Mouse (Mus musculus): ENCODE results near the gene Myoz1. TPM values are rescaled to one million over a fixed set of nuclear protein-coding genes. Genes with fewer than 3 reads are reported as not detected.

Myoz1 gene
- total RNA-seq, 2 experiments from 2014 or later = not detected

DNA sequence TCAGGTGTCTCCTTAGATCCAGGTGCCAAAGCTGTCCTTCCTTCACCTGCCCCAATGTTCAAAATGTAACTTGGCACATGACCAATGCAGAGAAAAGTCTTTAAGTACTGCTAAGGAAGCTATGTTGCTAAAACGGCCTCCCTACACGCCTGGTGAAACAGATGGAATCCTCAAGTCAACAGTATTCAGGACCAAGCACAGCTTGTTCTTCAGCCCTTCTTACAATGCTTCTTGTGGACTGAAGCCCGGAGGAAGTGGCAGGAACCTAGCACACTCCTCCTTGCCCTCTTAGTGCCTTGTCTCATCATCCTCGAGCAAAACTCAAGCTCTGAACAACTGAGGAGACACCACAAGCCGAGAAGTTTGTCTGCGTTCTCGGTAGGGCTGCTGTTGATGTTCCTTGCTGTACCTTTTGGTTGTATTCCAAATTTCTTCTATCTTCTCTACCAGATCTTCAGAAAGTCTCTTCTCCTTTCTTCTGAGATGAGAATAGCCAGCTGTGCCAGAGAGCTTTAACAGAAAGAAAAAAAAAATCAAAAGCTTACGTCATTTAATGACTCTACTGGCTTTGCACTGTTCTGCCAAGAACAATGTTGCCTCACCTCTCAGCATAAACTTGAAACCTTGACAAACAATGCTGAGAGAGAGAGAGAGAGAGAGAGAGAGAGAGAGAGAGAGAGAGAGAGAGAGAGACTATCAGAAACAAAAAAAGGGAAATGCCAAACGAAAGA, 48.8 kb downstream of the Myoz1 start:
- peak; percentile 10 to 14 for DNase-seq (ENCODE audit: low spot score in 2 of 2)
- intact Hi-C loops (cut with DNase I) = no loop called here

DNA sequence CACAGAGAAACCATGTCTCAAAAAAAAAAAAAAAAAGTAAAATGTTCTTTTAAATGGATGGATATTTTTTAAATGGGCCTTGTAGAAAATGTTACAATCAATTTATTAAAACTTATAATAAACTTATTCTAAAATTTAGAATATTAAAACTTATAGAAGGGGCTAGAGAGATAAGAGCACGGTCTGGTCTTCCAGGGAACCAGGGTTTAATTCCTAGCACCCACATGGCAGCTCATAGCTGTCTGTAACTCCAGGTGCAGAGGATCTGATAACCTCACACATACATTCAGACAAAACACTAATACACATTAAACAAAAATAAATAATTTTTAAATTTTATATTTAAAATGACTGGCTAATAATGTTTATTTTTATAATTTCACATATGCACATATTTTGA, 55.1 kb downstream of the Myoz1 start:
- intact Hi-C loops (cut with DNase I) = no loop called here
- no peak for DNase-seq (ENCODE audit: low spot score in 2 of 2)

DNA sequence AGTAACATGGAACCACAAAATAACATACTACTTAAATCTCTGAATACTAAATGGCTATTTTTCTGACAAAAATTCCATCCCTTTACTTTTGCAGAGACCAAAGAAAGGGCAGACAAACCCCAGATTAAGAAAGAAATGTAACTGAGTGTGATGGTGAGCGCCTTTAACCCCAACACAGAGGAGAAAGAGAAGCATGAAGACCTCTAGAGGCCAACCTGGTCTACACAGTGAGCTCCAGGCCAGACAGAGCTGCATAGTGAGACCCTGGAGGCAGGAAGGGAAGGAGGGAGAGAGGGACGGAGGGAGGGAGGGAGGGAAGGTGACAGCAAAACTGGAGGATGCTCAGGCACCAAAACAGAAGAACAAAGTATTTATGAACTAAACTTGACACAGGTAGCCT, 56.1 kb downstream of the Myoz1 start:
- intact Hi-C loops (cut with DNase I) = no loop called here
- no peak for DNase-seq (ENCODE audit: low spot score in 2 of 2)

DNA sequence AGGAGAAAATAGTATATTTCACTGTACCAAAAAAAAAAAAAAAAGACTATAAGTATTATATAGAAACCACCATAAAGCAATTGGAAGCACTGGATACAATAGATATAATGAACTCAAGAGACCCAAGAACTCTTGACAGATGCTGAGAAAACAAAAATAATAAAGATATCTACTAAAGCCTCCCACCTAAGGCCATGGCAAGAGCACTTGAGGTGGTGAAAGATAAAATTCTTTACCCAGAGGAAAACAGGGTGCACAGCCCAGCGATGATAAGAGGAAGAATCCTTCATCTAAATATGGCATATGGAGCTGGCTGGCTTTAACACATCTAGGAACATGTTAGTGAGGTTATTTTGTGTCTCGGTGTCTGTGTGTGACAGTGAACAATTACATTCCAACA, 56.8 kb downstream of the Myoz1 start:
- DNase-seq (ENCODE audit: low spot score in 2 of 2) = no peak
- intact Hi-C loops (cut with DNase I) = no loop called here

Small RNA genes lying within 50 kb of the gene (microRNA-seq; reads per million reads assigned to microRNA genes)
- 0.74 to 2.7 reads per million in 2 experiments for gene Mir6946

Other genes with a start within 250 kb of the Myoz1 start
- gene Cfap70, start 204.3 kb downstream of the Myoz1 start, total RNA-seq (2021) = 1 to 10 TPM; 1.1 to 1.7 TPM
- gene Anxa7, start 176.4 kb downstream of the Myoz1 start, total RNA-seq (2021) = 10 to 100 TPM; 57.5 to 58.2 TPM
- 1 to 10 TPM in 1 of 2 experiments, under 1 TPM in 1; 0.89 to 1.1 TPM for gene Mss51, start 159.6 kb downstream of the Myoz1 start, total RNA-seq (2021)
- 100 to 1,000 TPM; 297 to 305 TPM for gene Ppp3cb, start 110.0 kb downstream of the Myoz1 start, total RNA-seq (2021)
- 10 to 100 TPM; 38.5 to 46.7 TPM for gene Usp54, start 15.5 kb downstream of the Myoz1 start, total RNA-seq (2021)
- gene Synpo2l, start 11.8 kb upstream of the Myoz1 start, total RNA-seq (2021) = under 1 TPM; 0.23 to 0.28 TPM
- 100 to 1,000 TPM; 110 to 113 TPM for gene Sec24c, start 17.8 kb upstream of the Myoz1 start, total RNA-seq (2021)
- 10 to 100 TPM; 18.5 to 19.7 TPM for gene Fut11, start 38.4 kb upstream of the Myoz1 start, total RNA-seq (2021)
- 10 to 100 TPM; 45.9 to 51.8 TPM for gene Chchd1, start 46.5 kb upstream of the Myoz1 start, total RNA-seq (2021)
- 100 to 1,000 TPM; 152 to 155 TPM for gene Zswim8, start 51.0 kb upstream of the Myoz1 start, total RNA-seq (2021)
- gene Ndst2, start 78.0 kb upstream of the Myoz1 start, total RNA-seq (2021) = 10 to 100 TPM; 14.9 to 17.4 TPM
- gene Camk2g, start 137.5 kb upstream of the Myoz1 start, total RNA-seq (2021) = 100 to 1,000 TPM; 292 to 312 TPM
- 1 to 10 TPM; 5.9 to 7.8 TPM for gene Plau, start 180.1 kb upstream of the Myoz1 start, total RNA-seq (2021)